Mouse (Mus musculus): ENCODE measurements around the gene Fbxo27.

The Fbxo27 gene

GRCm38 (mm10) chr7:28702601-28703143 lies 10.0 kb downstream of the Fbxo27 start:
- no peak for DNase-seq (ENCODE audit: low spot score)

- DNase-seq (ENCODE audit: low spot score), result no peak
Observed at GRCm38 (mm10) chr7:28709454-28709853, 16.8 kb downstream of the Fbxo27 start.

- DNase-seq (ENCODE audit: low spot score), result no peak
Observed at GRCm38 (mm10) chr7:28710962-28711361, 18.3 kb downstream of the Fbxo27 start.

GRCm38 (mm10) chr7:28714667-28715066 lies 22.0 kb downstream of the Fbxo27 start:
- DNase-seq (ENCODE audit: low spot score), result no peak

GRCm38 (mm10) chr7:28715598-28715997 lies 22.9 kb downstream of the Fbxo27 start:
- DNase-seq (ENCODE audit: low spot score), result no peak

- DNase-seq (ENCODE audit: low spot score), result peak; percentile 64
Observed at GRCm38 (mm10) chr7:28716590-28717281, 24.1 kb downstream of the Fbxo27 start, which contains the start of gene Fbxo17. Gene Fbxo17, plus strand, starts transcription at chr7:28716804.

GRCm38 (mm10) chr7:28717726-28718125 lies 25.1 kb downstream of the Fbxo27 start:
- no peak for DNase-seq (ENCODE audit: low spot score)

- no peak for DNase-seq (ENCODE audit: low spot score)
Observed at GRCm38 (mm10) chr7:28719159-28719558, 26.5 kb downstream of the Fbxo27 start.

GRCm38 (mm10) chr7:28719650-28720049 lies 27.0 kb downstream of the Fbxo27 start:
- DNase-seq (ENCODE audit: low spot score), result no peak

- no peak for DNase-seq (ENCODE audit: low spot score)
Observed at GRCm38 (mm10) chr7:28720753-28721537, 28.3 kb downstream of the Fbxo27 start.

GRCm38 (mm10) chr7:28722079-28722478 lies 29.4 kb downstream of the Fbxo27 start:
- no peak for DNase-seq (ENCODE audit: low spot score)

- no peak for DNase-seq (ENCODE audit: low spot score)
Observed at GRCm38 (mm10) chr7:28724613-28725012, 32.0 kb downstream of the Fbxo27 start.

- DNase-seq (ENCODE audit: low spot score), result peak; percentile 82
Observed at GRCm38 (mm10) chr7:28726600-28726999, 34.0 kb downstream of the Fbxo27 start.

GRCm38 (mm10) chr7:28727649-28728340 lies 35.1 kb downstream of the Fbxo27 start:
- DNase-seq (ENCODE audit: low spot score), result no peak

- peak; percentile 82 for DNase-seq (ENCODE audit: low spot score)
Observed at GRCm38 (mm10) chr7:28732341-28733142, 39.9 kb downstream of the Fbxo27 start.

- DNase-seq (ENCODE audit: low spot score), result no peak
Observed at GRCm38 (mm10) chr7:28733211-28733610, 40.6 kb downstream of the Fbxo27 start.

GRCm38 (mm10) chr7:28735701-28736100 lies 43.1 kb downstream of the Fbxo27 start:
- DNase-seq (ENCODE audit: low spot score), result no peak

- DNase-seq (ENCODE audit: low spot score), result no peak
Observed at GRCm38 (mm10) chr7:28739829-28740228, 47.2 kb downstream of the Fbxo27 start.

- DNase-seq (ENCODE audit: low spot score), result no peak
Observed at GRCm38 (mm10) chr7:28740949-28741348, 48.3 kb downstream of the Fbxo27 start.

GRCm38 (mm10) chr7:28741368-28741708 lies 48.7 kb downstream of the Fbxo27 start:
- no peak for DNase-seq (ENCODE audit: low spot score)

- peak; percentile 93 for DNase-seq (ENCODE audit: low spot score)
Observed at GRCm38 (mm10) chr7:28741709-28742438, 49.2 kb downstream of the Fbxo27 start, which contains the start of the genes Mrps12 and Sars2. Gene Mrps12, minus strand, starts transcription at chr7:28741820. Gene Sars2, plus strand, starts transcription at chr7:28741992.
